Mouse (Mus musculus): ENCODE data around the gene Ell.

DNA sequence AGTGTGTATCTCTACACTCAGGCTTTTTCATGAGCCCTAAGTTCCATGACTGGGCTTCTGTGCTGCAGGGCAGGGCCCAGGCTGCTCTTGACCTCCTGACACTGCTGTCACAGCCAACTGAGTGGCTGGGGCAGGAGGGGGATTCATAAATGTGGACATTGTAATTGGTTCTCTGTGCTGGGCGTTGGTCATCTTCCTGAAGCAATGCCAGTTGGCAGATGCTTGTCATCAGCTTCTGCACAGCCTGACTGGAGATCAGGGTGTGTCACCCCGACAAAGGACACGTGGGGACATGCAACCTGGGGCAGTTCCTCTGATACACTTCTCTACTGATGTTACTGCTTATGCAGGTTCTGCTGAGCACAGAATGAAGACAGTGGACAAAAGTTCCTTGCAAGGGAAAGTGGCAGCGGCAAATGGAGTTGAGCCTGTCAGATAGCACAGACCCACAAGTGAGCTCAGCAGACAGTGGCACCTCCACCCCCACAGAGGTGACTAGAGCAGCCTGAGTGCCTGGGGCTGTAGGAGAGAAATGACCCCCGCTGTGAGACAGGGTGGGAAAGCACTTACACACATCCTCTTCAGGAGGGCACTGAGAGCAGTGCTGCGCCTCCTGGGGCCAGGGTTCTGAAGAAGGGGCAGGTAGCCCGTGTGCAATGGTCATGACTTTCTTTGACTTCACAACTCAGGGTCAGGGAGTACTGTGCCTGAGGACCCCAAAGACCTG, 22.7 kb downstream of the Ell start:
- TF ChIP-seq CTCF (IDR thresholded peaks at IDR 0.05; ENCODE audit: low read depth, low read length), result no peak
- no peak for TF ChIP-seq POLR2A (IDR thresholded peaks at IDR 0.05; ENCODE audit: extremely low read depth, insufficient read depth, low read length)

Data from liver, adult 2 months (tissue).